Mouse (Mus musculus) embryonic facial prominence, embryonic 11.5 days (tissue): ENCODE measurements around the gene Stard3nl. TPM values are rescaled to one million over a fixed set of nuclear protein-coding genes. Genes with fewer than 3 reads are reported as not detected.

ENCODE experiments used
- ATAC-seq: fragments of 200-750 bp; cut with Nextera tagmentation; replicated peaks from 2 replicates; pipeline ENCODE4 v1.8.0; 2017; ENCODE audit warnings: low read depth; ENCODE audit not compliant: insufficient number of reproducible peaks, low FRiP score, low TSS enrichment
- DNase-seq: peaks from one replicate; pipeline ENCODE4 v3.0.0-alpha.2; 2015; ENCODE audit warnings: low spot score
- H3K27ac ChIP-seq: fragments of 300-500 bp; sonication (generic); replicated peaks from 2 replicates; pipeline ENCODE4 v1.5.1; 2014; ENCODE audit warnings: mild to moderate bottlenecking, low read depth, low read length, control low read depth
- H3K27me3 ChIP-seq: fragments of 300-500 bp; sonication (generic); 2 replicates; pipeline ENCODE4 v1.6.1; 2014; ENCODE audit warnings: mild to moderate bottlenecking, low read length, moderate library complexity, mixed read lengths; ENCODE audit not compliant: control insufficient read depth, insufficient read depth
- H3K36me3 ChIP-seq: fragments of 300-500 bp; sonication (generic); replicated peaks from 2 replicates; pipeline ENCODE4 v1.6.1; 2014; ENCODE audit warnings: low read depth, mild to moderate bottlenecking, low read length, moderate library complexity, mixed read lengths; ENCODE audit not compliant: control insufficient read depth, insufficient read depth
- H3K4me1 ChIP-seq: fragments of 300-500 bp; sonication (generic); 2 replicates; pipeline ENCODE4 v1.6.1; 2014; ENCODE audit warnings: low read length, mixed read lengths; ENCODE audit not compliant: control insufficient read depth, insufficient read depth
- H3K4me2 ChIP-seq: fragments of 300-500 bp; sonication (generic); 2 replicates; pipeline ENCODE4 v1.6.1; 2014; ENCODE audit warnings: low read depth, mild to moderate bottlenecking, control low read depth, low read length, moderate library complexity
- H3K4me3 ChIP-seq: fragments of 300-500 bp; sonication (generic); 2 replicates; pipeline ENCODE4 v1.5.1; 2014; ENCODE audit warnings: low read depth, low read length, control low read depth
- H3K9ac ChIP-seq: fragments of 300-500 bp; sonication (generic); replicated peaks from 2 replicates; pipeline ENCODE4 v1.6.1; 2014; ENCODE audit warnings: mild to moderate bottlenecking, control low read depth, low read length
- H3K9me3 ChIP-seq: fragments of 300-500 bp; sonication (generic); replicated peaks from 2 replicates; pipeline ENCODE4 v1.6.1; 2016; ENCODE audit warnings: mild to moderate bottlenecking, low read length, inconsistent platforms, mixed read lengths; ENCODE audit not compliant: control insufficient read depth
- WGBS: fragments of 180-500 bp; shearing (Covaris S2); extraction: QIAGEN DNeasy Blood & Tissue Kit; methylation state at CpG from one replicate; pipeline ENCODE4 v1.1.7; 2014; 5-methylcytosine and 5-hydroxymethylcytosine counted together
- polyA plus RNA-seq: library from polyadenylated mRNA; unstranded; fragments of >200 nt; fragmentation: Nextera tagmentation; extraction: Ambion mirVana; gene quantifications from 2 replicates; pipeline ENCODE4 v1.2.1, GENCODE M21; 2014

The Stard3nl gene
- polyA plus RNA-seq, 1 experiment from 2014 or later = 141 TPM

DNA sequence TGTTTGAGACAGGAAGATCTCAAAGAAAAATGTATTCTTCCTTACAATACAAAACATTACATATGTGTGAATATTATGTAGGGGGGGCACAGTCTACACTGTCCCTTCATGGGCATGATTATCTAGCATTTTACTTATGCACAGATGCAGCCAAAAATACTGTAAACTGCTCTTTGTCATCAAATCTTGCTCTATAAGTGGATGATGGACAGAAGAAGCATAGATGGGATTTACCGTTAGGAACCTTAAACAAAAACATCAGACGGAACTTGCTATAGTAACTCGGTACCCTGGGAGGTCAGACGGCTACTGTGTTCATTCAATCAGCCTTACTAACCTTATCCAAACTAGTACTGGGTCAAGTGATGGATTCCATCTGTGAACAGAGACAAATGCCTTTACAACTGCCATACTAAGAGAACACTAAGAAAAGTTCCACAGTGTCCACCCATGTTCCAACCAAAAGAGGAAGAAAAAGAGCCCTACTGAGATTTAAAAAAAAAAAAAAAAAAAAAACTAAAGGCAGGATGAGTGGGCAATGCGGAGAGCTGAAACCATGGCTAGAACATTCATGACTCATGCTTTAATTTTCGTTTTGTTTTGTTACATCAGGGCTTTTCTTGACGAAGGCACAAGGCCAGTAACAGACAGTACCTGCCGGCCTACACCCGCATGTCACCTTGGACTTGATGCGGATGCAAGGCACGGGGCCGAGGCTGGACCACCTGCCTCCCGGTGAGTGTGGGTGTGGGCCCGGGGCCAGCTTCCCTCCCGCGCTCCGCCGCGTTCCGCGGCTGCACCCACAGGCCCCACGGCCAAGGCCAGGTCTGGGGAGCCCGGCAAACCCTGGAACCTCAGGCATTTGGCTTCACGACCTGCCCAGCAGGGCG lies 552 bp downstream of the Stard3nl start:
- under 1% methylated on average over 25 of the region's 25 CpGs for WGBS
- H3K4me1 ChIP-seq = no peaks in the 10 kb centered on the region
- peak overlapping the region; percentile 67; the same call in 1 of the 2 replicates for H3K27ac ChIP-seq
- peak overlapping the region; percentile 46 for H3K4me2 ChIP-seq
- peak; percentile 88; the same call in 1 of the 2 replicates for ATAC-seq
- H3K9ac ChIP-seq = peak overlapping the region; percentile 91
- no peaks in the 10 kb centered on the region for H3K9me3 ChIP-seq
- peak overlapping the region; percentile 85 for H3K4me3 ChIP-seq
- DNase-seq = peak; percentile 26
- no peaks in the 10 kb centered on the region for H3K36me3 ChIP-seq
- no peaks in the 10 kb centered on the region for H3K27me3 ChIP-seq

GRCm38 (mm10) chr13:19394171-19394570 lies 1.4 kb downstream of the Stard3nl start:
- no peaks in the 10 kb centered on the region for H3K9me3 ChIP-seq
- H3K27ac ChIP-seq = no peak overlapping the region
- peak overlapping the region; percentile 0; the same call in 1 of the 2 replicates for H3K4me2 ChIP-seq
- H3K4me1 ChIP-seq = no peaks in the 10 kb centered on the region
- no peak for ATAC-seq
- WGBS = 45% methylated on average over 4 of the region's 4 CpGs
- no peaks in the 10 kb centered on the region for H3K27me3 ChIP-seq
- H3K4me3 ChIP-seq = no peak overlapping the region
- no peak overlapping the region for H3K9ac ChIP-seq
- H3K36me3 ChIP-seq = no peaks in the 10 kb centered on the region
- peak; percentile 42 for DNase-seq

DNA sequence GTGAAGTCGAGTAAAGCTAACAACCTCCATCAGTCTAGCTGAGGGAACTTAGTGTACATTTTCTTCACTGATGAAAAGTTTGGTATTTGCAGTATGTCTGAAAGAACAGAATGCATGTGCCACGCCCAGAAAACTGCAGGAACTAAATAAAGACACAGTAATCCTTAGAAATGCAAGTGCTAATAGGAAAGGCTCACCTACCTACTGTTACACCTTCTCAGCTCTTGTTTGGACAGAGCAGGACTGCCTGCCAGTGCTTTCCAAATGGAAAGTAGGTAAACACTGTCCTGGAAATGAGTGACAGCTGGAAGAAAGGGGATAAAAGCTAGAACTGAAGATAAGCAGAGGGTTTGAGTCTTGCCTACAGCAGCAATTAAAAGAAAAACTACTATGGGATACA lies 1.9 kb downstream of the Stard3nl start:
- no peak for ATAC-seq
- 80% methylated on average over 2 of the region's 2 CpGs for WGBS
- H3K4me1 ChIP-seq = no peaks in the 10 kb centered on the region
- no peaks in the 10 kb centered on the region for H3K9me3 ChIP-seq
- H3K36me3 ChIP-seq = no peaks in the 10 kb centered on the region
- H3K9ac ChIP-seq = no peak overlapping the region
- no peak overlapping the region for H3K27ac ChIP-seq
- DNase-seq = no peak
- no peaks in the 10 kb centered on the region for H3K27me3 ChIP-seq
- H3K4me2 ChIP-seq = no peak overlapping the region
- no peak overlapping the region for H3K4me3 ChIP-seq

- no peak overlapping the region for H3K4me3 ChIP-seq
- H3K27ac ChIP-seq = no peak overlapping the region
- WGBS = 89% methylated on average over 4 of the region's 4 CpGs
- no peaks in the 10 kb centered on the region for H3K4me1 ChIP-seq
- no peak for ATAC-seq
- no peaks in the 10 kb centered on the region for H3K36me3 ChIP-seq
- no peak overlapping the region for H3K4me2 ChIP-seq
- no peak overlapping the region for H3K9ac ChIP-seq
- no peaks in the 10 kb centered on the region for H3K9me3 ChIP-seq
- no peaks in the 10 kb centered on the region for H3K27me3 ChIP-seq
- DNase-seq = no peak
These were observed 4.0 kb downstream of the Stard3nl start for GRCm38 (mm10) chr13:19391608-19392007.

- ATAC-seq = no peak
These were observed 5.3 kb downstream of the Stard3nl start for GRCm38 (mm10) chr13:19390296-19390695.

GRCm38 (mm10) chr13:19389896-19390295 lies 5.7 kb downstream of the Stard3nl start:
- no peak overlapping the region for H3K27ac ChIP-seq
- ATAC-seq = no peak

More at GRCm38 (mm10) chr13:19390296-19390695, 5.3 kb downstream of the Stard3nl start:
- no peaks in the 10 kb centered on the region for H3K9me3 ChIP-seq
- H3K9ac ChIP-seq = no peak overlapping the region
- H3K36me3 ChIP-seq = no peaks in the 10 kb centered on the region
- WGBS = 72% methylated on average over 4 of the region's 4 CpGs
- H3K27me3 ChIP-seq = no peaks in the 10 kb centered on the region
- no peaks in the 10 kb centered on the region for H3K4me1 ChIP-seq
- no peak overlapping the region for H3K4me2 ChIP-seq
- no peak for DNase-seq
- no peak overlapping the region for H3K27ac ChIP-seq
- no peak overlapping the region for H3K4me3 ChIP-seq

GRCm38 (mm10) chr13:19389434-19389833 lies 6.2 kb downstream of the Stard3nl start:
- Histone ChIP-seq H3K27ac (no peak overlapping the region), H3K4me2 (no peak overlapping the region), H3K4me3 (no peak overlapping the region), H3K9ac (no peak overlapping the region), H3K9me3 (no peaks in the 10 kb centered on the region), H3K36me3 (no peaks in the 10 kb centered on the region), H3K27me3 (no peaks in the 10 kb centered on the region), H3K4me1 (no peaks in the 10 kb centered on the region)
- DNase-seq (no peak), ATAC-seq (no peak)
- WGBS = 81% methylated on average over 1 of the region's 1 CpGs

More at GRCm38 (mm10) chr13:19389896-19390295, 5.7 kb downstream of the Stard3nl start:
- DNase-seq = no peak
- H3K4me2 ChIP-seq = no peak overlapping the region
- H3K4me3 ChIP-seq = no peak overlapping the region
- WGBS = 36% methylated on average over 12 of the region's 12 CpGs
- H3K9ac ChIP-seq = no peak overlapping the region
- H3K4me1 ChIP-seq = no peaks in the 10 kb centered on the region
- H3K36me3 ChIP-seq = no peaks in the 10 kb centered on the region
- H3K9me3 ChIP-seq = no peaks in the 10 kb centered on the region
- H3K27me3 ChIP-seq = no peaks in the 10 kb centered on the region

- Histone ChIP-seq H3K4me2 (no peak overlapping the region), H3K9ac (no peak overlapping the region), H3K4me3 (no peak overlapping the region), H3K36me3 (no peaks in the 10 kb centered on the region), H3K9me3 (no peaks in the 10 kb centered on the region), H3K27me3 (no peaks in the 10 kb centered on the region), H3K4me1 (no peaks in the 10 kb centered on the region), H3K27ac (no peak overlapping the region)
- DNase-seq = no peak
- 93% methylated on average over 4 of the region's 4 CpGs for WGBS
- ATAC-seq = no peak
These were observed 10.4 kb downstream of the Stard3nl start for GRCm38 (mm10) chr13:19385226-19385625.
